ENCODE assay signal across 8 mouse cellular contexts in the genomic region with DNA sequence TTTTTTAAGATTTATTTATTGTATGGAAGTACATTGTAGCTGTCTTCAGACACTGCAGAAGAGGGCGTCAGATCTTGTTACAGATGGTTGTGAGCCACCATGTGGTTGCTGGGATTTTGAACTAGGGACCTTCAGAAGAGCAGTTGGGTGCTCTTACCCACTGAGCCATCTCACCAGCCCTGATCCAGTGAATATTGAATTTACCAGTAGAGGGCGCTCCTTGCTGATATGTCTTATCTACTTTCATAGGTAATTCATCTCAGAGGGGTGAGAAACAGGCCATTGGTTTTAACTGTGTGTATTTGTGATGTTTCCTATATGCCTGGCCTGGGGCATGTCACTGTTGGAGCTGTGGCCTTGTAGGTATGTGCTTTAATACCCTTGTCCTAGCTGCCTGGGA. TPM values are rescaled to one million over a fixed set of nuclear protein-coding genes. Genes with fewer than 3 reads are reported as not detected.
DNase-seq lines count a peak whose midpoint lies in the region; ATAC-seq and TF ChIP-seq lines count a peak whose summit lies in the region.
"Not testable (repeated sequence)": the region's sequence is repeated elsewhere in the genome, so short reads cannot be mapped to it uniquely, and the experiment has no call there.
"Had no signal": no experiment of that assay in that cellular context is flagged by ENCODE, and none has a peak within 500 bp of the region (broad histone marks: within the 10 kb centered on the region; RNA-seq: fewer than 3 reads in every experiment).

No protein-coding gene starts in this region.

- H3K27me3 ChIP-seq in E14TG2a.4 (ENCODE audit: insufficient read depth, low read length); heart, adult 2 months (ENCODE audit: control insufficient read depth, insufficient read depth, low read length); liver, postnatal 0 days (ENCODE audit: insufficient read depth, low read length); splenic B cell, adult 2 months (ENCODE audit: control insufficient read depth, insufficient read depth, low read length, poor library complexity, severe bottlenecking): not testable (repeated sequence)

- 20% methylated on average over 2 of the region's 2 CpGs for WGBS in heart, adult 2 months
- WGBS in liver, postnatal 0 days (ENCODE audit: insufficient replicate concordance) = 14% methylated on average over 2 of the region's 2 CpGs

- peak; percentile 59 for TF ChIP-seq CTCF in E14TG2a.4 (conservative IDR thresholded peaks at IDR 0.05; ENCODE audit: low read length)
- peak; percentile 23 for TF ChIP-seq CTCF in heart, adult 2 months (IDR thresholded peaks at IDR 0.05)
- peak; percentile 24; the same call in 1 of the 2 replicates for TF ChIP-seq CTCF in liver, postnatal 0 days (IDR thresholded peaks at IDR 0.05; ENCODE audit: low read depth)

- TF ChIP-seq EP300 in heart, adult 2 months (IDR thresholded peaks at IDR 0.05; ENCODE audit: insufficient read depth, low read depth, low read length); liver, postnatal 0 days (IDR thresholded peaks at IDR 0.05; ENCODE audit: low read depth): not testable (repeated sequence)

- not testable (repeated sequence) for H3K4me3 ChIP-seq in E14TG2a.4 (replicated peaks; ENCODE audit: low read length); heart, adult 2 months; liver, postnatal 0 days (ENCODE audit: low read depth, low read length)

- H3K9me3 ChIP-seq in E14TG2a.4 (ENCODE audit: low read length); liver, postnatal 0 days (ENCODE audit: low read length): not testable (repeated sequence)

- DNase-seq in 416B (ENCODE audit: low read depth) = peak; percentile 61
- peak; percentile 10 for DNase-seq in NIH3T3 (ENCODE audit: low read depth)
- DNase-seq in brain, adult 2 months (ENCODE audit: low read depth, low spot score) = peak; percentile 0
- not testable (repeated sequence) for DNase-seq in heart, adult 2 months; liver, postnatal 0 days
- peak; percentile 21 for DNase-seq in splenic B cell, adult 2 months (ENCODE audit: low read depth, low spot score)

- not testable (repeated sequence) for H3K79me2 ChIP-seq in heart, adult 2 months (replicated peaks; ENCODE audit: control insufficient read depth, insufficient read depth, low read length)

- not testable (repeated sequence) for H3K27ac ChIP-seq in heart, adult 2 months; liver, postnatal 0 days (ENCODE audit: low read depth)

- H3K4me1 ChIP-seq in E14TG2a.4 (replicated peaks; ENCODE audit: low read depth, low read length); heart, adult 2 months (ENCODE audit: control insufficient read depth, insufficient read depth, low read length); liver, postnatal 0 days (ENCODE audit: insufficient read depth): not testable (repeated sequence)

- intact Hi-C loops in heart, adult 2 months (cut with DNase I) = not testable (repeated sequence)

- not testable (repeated sequence) for H3K4me2 ChIP-seq in liver, postnatal 0 days (ENCODE audit: low read depth, low read length)

- H3K36me3 ChIP-seq in E14TG2a.4 (ENCODE audit: insufficient read depth, low read length); heart, adult 2 months (ENCODE audit: control insufficient read depth, insufficient read depth, low read length); liver, postnatal 0 days (replicated peaks; ENCODE audit: insufficient read depth, low read length); splenic B cell, adult 2 months (ENCODE audit: control insufficient read depth, insufficient read depth, low read length, poor library complexity, severe bottlenecking): not testable (repeated sequence)

- H3K9ac ChIP-seq in heart, adult 2 months (ENCODE audit: low read depth, low read length); liver, postnatal 0 days (replicated peaks): not testable (repeated sequence)

- ATAC-seq in liver, postnatal 0 days = not testable (repeated sequence)

- not testable (repeated sequence) for TF ChIP-seq POLR2A in heart, adult 2 months (IDR thresholded peaks at IDR 0.05; ENCODE audit: insufficient read depth, low read depth, low read length)

RNA-seq across cellular contexts. Expression of a gene that starts 13.8 kb away (rescaled TPM):
- 1 to 10 TPM; 2.0 to 2.4 TPM for total RNA-seq in heart, adult 2 months (2021)
- 0.55 and 0.88 TPM in 2 replicates for polyA plus RNA-seq in heart, adult 2 months (2012; rRNA removed)
- polyA plus RNA-seq in liver, postnatal 0 days (2015; fragmentation: Nextera tagmentation; extraction: Ambion mirVana) = 2.1 and 2.6 TPM in 2 replicates
- polyA plus RNA-seq: small intestine, adult 2 months had no signal
